Mouse (Mus musculus): ENCODE data around the gene Acot3.

DNA sequence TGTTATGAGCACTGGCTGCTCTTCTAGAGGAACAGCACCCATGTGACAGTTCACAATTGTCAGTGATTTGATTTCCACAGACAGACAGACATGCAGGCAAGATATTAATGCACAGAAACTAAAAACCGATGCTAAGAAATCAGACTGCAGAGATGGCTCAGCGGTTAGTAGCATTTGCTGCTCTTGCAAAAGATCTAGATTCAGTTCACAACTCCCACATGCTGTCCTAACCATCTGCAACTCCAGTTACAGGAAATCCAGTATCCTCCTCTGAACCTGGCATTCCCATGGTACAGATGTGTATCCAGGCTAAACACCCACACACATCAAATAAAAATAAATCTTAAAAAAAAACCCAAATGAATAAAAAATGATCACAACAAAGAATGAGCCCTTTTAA, 19.8 kb downstream of the Acot3 start:
- TF ChIP-seq POLR2A (IDR thresholded peaks at IDR 0.05; ENCODE audit: insufficient read depth, low read length) (no peak), CTCF (IDR thresholded peaks at IDR 0.05; ENCODE audit: low read depth, low read length) (no peak)

Data from ES-Bruce4 (cell line).